Mouse (Mus musculus) midbrain, embryonic 11.5 days (tissue): Measurements from ENCODE around the gene Hoxb13. TPM values are rescaled to one million over a fixed set of nuclear protein-coding genes. Genes with fewer than 3 reads are reported as not detected.

ENCODE experiments used
- ATAC-seq: fragments of 200-750 bp; cut with Nextera tagmentation; 2 replicates; pipeline ENCODE4 v1.8.0; 2017; ENCODE audit warnings: moderate TSS enrichment, moderate library complexity; ENCODE audit not compliant: low FRiP score
- DNase-seq: peaks from one replicate; pipeline ENCODE4 v3.0.0; 2015; ENCODE audit warnings: low spot score; ENCODE audit errors: missing footprints
- H3K27ac ChIP-seq: fragments of 300-500 bp; sonication (generic); 2 replicates; pipeline ENCODE4 v1.5.1; 2014; ENCODE audit warnings: low read depth, low read length
- H3K27me3 ChIP-seq: fragments of 300-500 bp; sonication (generic); 2 replicates; pipeline ENCODE4 v1.6.1; 2014; ENCODE audit warnings: mild to moderate bottlenecking, low read length, moderate library complexity, mixed read lengths; ENCODE audit not compliant: control insufficient read depth, insufficient read depth
- H3K36me3 ChIP-seq: fragments of 300-500 bp; sonication (generic); 2 replicates; pipeline ENCODE4 v1.6.1; 2014; ENCODE audit warnings: mild to moderate bottlenecking, low read length, moderate library complexity, mixed read lengths; ENCODE audit not compliant: control insufficient read depth, insufficient read depth
- H3K4me1 ChIP-seq: fragments of 300-500 bp; sonication (generic); 2 replicates; pipeline ENCODE4 v1.6.1; 2014; ENCODE audit warnings: low read length; ENCODE audit not compliant: control insufficient read depth, insufficient read depth
- H3K4me2 ChIP-seq: fragments of 300-500 bp; sonication (generic); 2 replicates; pipeline ENCODE4 v1.6.1; 2014; ENCODE audit warnings: mild to moderate bottlenecking, moderate library complexity
- H3K4me3 ChIP-seq: fragments of 300-500 bp; sonication (generic); 2 replicates; pipeline ENCODE4 v1.5.1; 2014; ENCODE audit warnings: low read depth, low read length
- H3K9ac ChIP-seq: fragments of 300-500 bp; sonication (generic); 2 replicates; pipeline ENCODE4 v1.6.1; 2014; ENCODE audit warnings: low read length
- H3K9me3 ChIP-seq: fragments of 300-500 bp; sonication (generic); 2 replicates; pipeline ENCODE4 v1.6.1; 2016; ENCODE audit warnings: low read length; ENCODE audit not compliant: control insufficient read depth
- WGBS: fragments of 180-500 bp; shearing (Covaris S2); extraction: QIAGEN DNeasy Blood & Tissue Kit; methylation state at CpG from one replicate; pipeline ENCODE4 v1.1.7; 2014; 5-methylcytosine and 5-hydroxymethylcytosine counted together
- polyA plus RNA-seq: library from polyadenylated mRNA; unstranded; fragments of >200 nt; fragmentation: Nextera tagmentation; extraction: Ambion mirVana; gene quantifications from 2 replicates; pipeline ENCODE4 v1.2.1, GENCODE M21; 2014

The Hoxb13 gene
- polyA plus RNA-seq, 1 experiment from 2014 or later, result not detected

GRCm38 (mm10) chr11:96198642-96199041, 4.5 kb downstream of the Hoxb13 start:
- H3K9ac ChIP-seq, result no peak overlapping the region
- DNase-seq (peak; percentile 90), ATAC-seq (no peak)
- H3K4me2 ChIP-seq, result no peak overlapping the region
- WGBS, result 2% methylated on average over 12 of the region's 12 CpGs
- H3K4me1 ChIP-seq, result no peaks in the 10 kb centered on the region
- H3K27me3 ChIP-seq, result peaks cover 100% of the 10 kb centered on the region
- H3K9me3 ChIP-seq, result no peaks in the 10 kb centered on the region
- H3K27ac ChIP-seq, result no peak overlapping the region
- no peaks in the 10 kb centered on the region for H3K36me3 ChIP-seq
- no peak overlapping the region for H3K4me3 ChIP-seq

- peak; percentile 89 for DNase-seq
- no peak overlapping the region for H3K4me2 ChIP-seq
- WGBS, result 3% methylated on average over 22 of the region's 22 CpGs
Observed at GRCm38 (mm10) chr11:96199181-96200086, 5.3 kb downstream of the Hoxb13 start.

GRCm38 (mm10) chr11:96200183-96200655, 6.1 kb downstream of the Hoxb13 start:
- H3K27me3 ChIP-seq, result peaks cover 100% of the 10 kb centered on the region
- no peak overlapping the region for H3K4me2 ChIP-seq
- no peaks in the 10 kb centered on the region for H3K9me3 ChIP-seq
- no peak overlapping the region for H3K4me3 ChIP-seq
- no peaks in the 10 kb centered on the region for H3K36me3 ChIP-seq
- no peak overlapping the region for H3K27ac ChIP-seq
- DNase-seq (peak; percentile 90), ATAC-seq (no peak)
- under 1% methylated on average over 14 of the region's 14 CpGs for WGBS
- H3K9ac ChIP-seq, result no peak overlapping the region
- no peaks in the 10 kb centered on the region for H3K4me1 ChIP-seq

More at GRCm38 (mm10) chr11:96199181-96200086, 5.3 kb downstream of the Hoxb13 start:
- Histone ChIP-seq H3K36me3 (no peaks in the 10 kb centered on the region), H3K4me3 (no peak overlapping the region), H3K9me3 (no peaks in the 10 kb centered on the region), H3K9ac (no peak overlapping the region), H3K27ac (no peak overlapping the region), H3K27me3 (peaks cover 100% of the 10 kb centered on the region), H3K4me1 (no peaks in the 10 kb centered on the region)
- ATAC-seq, result no peak

GRCm38 (mm10) chr11:96201741-96202140, 7.6 kb downstream of the Hoxb13 start:
- no peak for ATAC-seq
- H3K9ac ChIP-seq, result no peak overlapping the region

GRCm38 (mm10) chr11:96202401-96203081, 8.4 kb downstream of the Hoxb13 start:
- Histone ChIP-seq H3K9ac (no peak overlapping the region), H3K36me3 (no peaks in the 10 kb centered on the region), H3K4me3 (no peak overlapping the region), H3K4me2 (no peak overlapping the region), H3K27ac (no peak overlapping the region), H3K4me1 (no peaks in the 10 kb centered on the region), H3K27me3 (peaks cover 99% of the 10 kb centered on the region), H3K9me3 (no peaks in the 10 kb centered on the region)
- ATAC-seq, result no peak
- 2% methylated on average over 14 of the region's 14 CpGs for WGBS
- peak; percentile 94 for DNase-seq

More at GRCm38 (mm10) chr11:96201741-96202140, 7.6 kb downstream of the Hoxb13 start:
- no peaks in the 10 kb centered on the region for H3K4me1 ChIP-seq
- H3K27me3 ChIP-seq, result peaks cover 99% of the 10 kb centered on the region
- H3K4me2 ChIP-seq, result no peak overlapping the region
- H3K36me3 ChIP-seq, result no peaks in the 10 kb centered on the region
- H3K27ac ChIP-seq, result no peak overlapping the region
- peak; percentile 92 for DNase-seq
- H3K9me3 ChIP-seq, result no peaks in the 10 kb centered on the region
- H3K4me3 ChIP-seq, result no peak overlapping the region

- WGBS, result 0% methylated on average over 37 of the region's 37 CpGs
- ATAC-seq, result no peak
- Histone ChIP-seq H3K4me3 (no peak overlapping the region), H3K27me3 (peaks cover 99% of the 10 kb centered on the region), H3K27ac (no peak overlapping the region), H3K9ac (no peak overlapping the region), H3K4me1 (no peaks in the 10 kb centered on the region), H3K36me3 (no peaks in the 10 kb centered on the region), H3K9me3 (no peaks in the 10 kb centered on the region), H3K4me2 (no peak overlapping the region)
- peak; percentile 96 for DNase-seq
Observed at GRCm38 (mm10) chr11:96203182-96203788, 9.2 kb downstream of the Hoxb13 start.

- Histone ChIP-seq H3K4me2 (no peak overlapping the region), H3K27ac (no peak overlapping the region), H3K27me3 (peaks cover 99% of the 10 kb centered on the region), H3K4me3 (no peak overlapping the region), H3K4me1 (no peaks in the 10 kb centered on the region), H3K36me3 (no peaks in the 10 kb centered on the region), H3K9ac (no peak overlapping the region), H3K9me3 (no peaks in the 10 kb centered on the region)
- ATAC-seq, result no peak
- 3% methylated on average over 16 of the region's 16 CpGs for WGBS
- peak; percentile 93 for DNase-seq
Observed at GRCm38 (mm10) chr11:96203789-96204186, 9.7 kb downstream of the Hoxb13 start.

- Histone ChIP-seq H3K9ac (no peak overlapping the region), H3K4me3 (no peak overlapping the region), H3K4me2 (no peak overlapping the region), H3K9me3 (no peaks in the 10 kb centered on the region), H3K27me3 (peaks cover 96% of the 10 kb centered on the region), H3K4me1 (no peaks in the 10 kb centered on the region), H3K36me3 (no peaks in the 10 kb centered on the region), H3K27ac (no peak overlapping the region)
- peak; percentile 93 for DNase-seq
- ATAC-seq, result no peak
- WGBS, result 1% methylated on average over 11 of the region's 11 CpGs
Observed at GRCm38 (mm10) chr11:96204351-96204750, 10.2 kb downstream of the Hoxb13 start.
